Mouse (Mus musculus) adrenal gland, postnatal 10 days (tissue): ENCODE measurements at regions not wholly inside any gene's neighbourhood (a gene's known extent, or its start where the extent isn't known, plus 50 kb on each side); places are given as distances from the start of the nearest gene placed in this dataset.
A peak's percentile ranks its signal among the peaks of the same experiment; 100 is the strongest.

ENCODE experiments used
- DNase-seq: peaks from one replicate; pipeline ENCODE4 v3.0.0; 2021; ENCODE audit warnings: mixed read lengths

- DNase-seq: no peak
Measured at GRCm38 (mm10) chr14:80083724-80084123, 99.8 kb downstream of the Olfm4 start.

- no peak for DNase-seq
Measured at GRCm38 (mm10) chr14:80097238-80097637, 113.4 kb downstream of the Olfm4 start.

- DNase-seq: no peak
Measured at GRCm38 (mm10) chr14:80113115-80113687, 129.3 kb downstream of the Olfm4 start.

- no peak for DNase-seq
Measured at GRCm38 (mm10) chr14:80114326-80114725, 130.4 kb downstream of the Olfm4 start.

GRCm38 (mm10) chr14:80125156-80125555 lies 141.3 kb downstream of the Olfm4 start:
- no peak for DNase-seq

- DNase-seq: no peak
Measured at GRCm38 (mm10) chr14:80128181-80128580, 144.3 kb downstream of the Olfm4 start.

- DNase-seq: no peak
Measured at GRCm38 (mm10) chr14:80137541-80137940, 153.7 kb downstream of the Olfm4 start.

- DNase-seq: no peak
Measured at GRCm38 (mm10) chr14:80138991-80139791, 155.3 kb downstream of the Olfm4 start.

GRCm38 (mm10) chr14:80157002-80157401 lies 173.1 kb downstream of the Olfm4 start:
- DNase-seq: peak; percentile 65

- no peak for DNase-seq
Measured at GRCm38 (mm10) chr14:80169211-80169610, 185.3 kb downstream of the Olfm4 start.

- DNase-seq: no peak
Measured at GRCm38 (mm10) chr14:80170450-80171180, 186.7 kb downstream of the Olfm4 start.

- DNase-seq: no peak
Measured at GRCm38 (mm10) chr14:80172799-80173484, 189.1 kb downstream of the Olfm4 start.

- no peak for DNase-seq
Measured at GRCm38 (mm10) chr14:80176464-80176863, 192.6 kb downstream of the Olfm4 start.

GRCm38 (mm10) chr14:80195041-80195440 lies 211.2 kb downstream of the Olfm4 start:
- no peak for DNase-seq

GRCm38 (mm10) chr14:80212916-80213315 lies 229.0 kb downstream of the Olfm4 start:
- no peak for DNase-seq

- no peak for DNase-seq
Measured at GRCm38 (mm10) chr14:80213666-80214065, 229.8 kb downstream of the Olfm4 start.

- peak; percentile 76 for DNase-seq
Measured at GRCm38 (mm10) chr14:80215960-80216552, 232.2 kb downstream of the Olfm4 start.

- DNase-seq: no peak
Measured at GRCm38 (mm10) chr14:80232066-80232465, 248.2 kb downstream of the Olfm4 start.

GRCm38 (mm10) chr14:80232976-80233375 lies 249.1 kb downstream of the Olfm4 start:
- no peak for DNase-seq

GRCm38 (mm10) chr14:80237136-80237535 lies 253.3 kb downstream of the Olfm4 start:
- DNase-seq: no peak

- no peak for DNase-seq
Measured at GRCm38 (mm10) chr14:80237552-80237951, 253.7 kb downstream of the Olfm4 start.

- no peak for DNase-seq
Measured at GRCm38 (mm10) chr14:80244640-80245302, 260.9 kb downstream of the Olfm4 start.
